Mouse (Mus musculus) stomach, embryonic 15.5 days (tissue): ENCODE measurements at regions not wholly inside any gene's neighbourhood (a gene's known extent, or its start where the extent isn't known, plus 50 kb on each side); places are given as distances from the start of the nearest gene placed in this dataset.

Experiments used
- ATAC-seq: fragments of 200-750 bp; cut with Nextera tagmentation; 2 replicates; pipeline ENCODE4 v1.8.0; 2017; ENCODE audit warnings: low read depth, moderate number of reproducible peaks, moderate TSS enrichment; ENCODE audit not compliant: insufficient read depth, low FRiP score
- H3K27ac ChIP-seq: fragments of 300-500 bp; sonication (generic); 2 replicates; pipeline ENCODE4 v1.5.1; 2015; ENCODE audit warnings: mild to moderate bottlenecking, inconsistent platforms
- H3K27me3 ChIP-seq: fragments of 300-500 bp; sonication (generic); replicated peaks from 2 replicates; pipeline ENCODE4 v1.6.1; 2015; ENCODE audit warnings: inconsistent platforms
- H3K36me3 ChIP-seq: fragments of 300-500 bp; sonication (generic); 2 replicates; pipeline ENCODE4 v1.6.1; 2015; ENCODE audit warnings: inconsistent platforms
- H3K4me1 ChIP-seq: fragments of 300-500 bp; sonication (generic); 2 replicates; pipeline ENCODE4 v1.6.1; 2015; ENCODE audit warnings: inconsistent platforms
- H3K4me2 ChIP-seq: fragments of 300-500 bp; sonication (generic); 2 replicates; pipeline ENCODE4 v1.6.1; 2015; ENCODE audit warnings: mild to moderate bottlenecking, inconsistent platforms
- H3K4me3 ChIP-seq: fragments of 300-500 bp; sonication (generic); replicated peaks from 2 replicates; pipeline ENCODE4 v1.5.1; 2015; ENCODE audit warnings: inconsistent platforms
- H3K9ac ChIP-seq: fragments of 300-500 bp; sonication (generic); 2 replicates; pipeline ENCODE4 v1.6.1; 2015; ENCODE audit warnings: inconsistent platforms
- H3K9me3 ChIP-seq: fragments of 300-500 bp; sonication (generic); 2 replicates; pipeline ENCODE4 v1.6.1; 2016; ENCODE audit warnings: inconsistent platforms
- WGBS: fragments of 180-500 bp; shearing (Covaris S2); methylation state at CpG from one replicate; pipeline ENCODE4 v1.1.7; 2015; 5-methylcytosine and 5-hydroxymethylcytosine counted together

DNA sequence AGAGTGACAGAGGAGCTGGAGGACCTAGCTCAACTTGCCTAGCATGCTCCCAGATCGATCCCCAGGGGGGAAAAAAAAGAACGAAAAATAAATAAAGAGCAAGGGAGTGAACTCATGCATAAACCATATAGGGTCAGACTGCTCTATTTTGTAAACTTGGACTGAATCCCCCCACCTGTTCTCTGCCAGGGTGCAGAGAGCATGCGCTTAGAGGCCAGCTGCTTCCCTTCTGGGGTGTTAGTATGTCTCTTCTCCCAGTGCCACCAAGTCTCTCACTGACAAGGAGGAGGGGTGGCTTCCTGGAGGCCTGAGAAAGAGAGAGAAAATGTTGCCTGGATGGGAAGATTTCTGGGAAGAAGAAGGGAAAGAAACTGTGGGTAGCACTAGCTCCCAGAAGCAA lies 76.1 kb downstream of the Sik1 start:
- Histone ChIP-seq H3K36me3 (no peaks in the 10 kb centered on the region), H3K27ac (0 out of 2 replicates have a peak overlapping the region, but pooled peaks have one; percentile 26), H3K4me2 (no peak overlapping the region), H3K4me3 (no peak overlapping the region), H3K9ac (no peak overlapping the region), H3K4me1 (peaks cover 33% of the 10 kb centered on the region), H3K9me3 (no peaks in the 10 kb centered on the region), H3K27me3 (no peaks in the 10 kb centered on the region)
- no peak for ATAC-seq
- 42% methylated on average over 3 of the region's 3 CpGs for WGBS

- WGBS, result 67% methylated on average over 6 of the region's 6 CpGs
These were observed 73.4 kb downstream of the Sik1 start for GRCm38 (mm10) chr17:31782251-31782650.

DNA sequence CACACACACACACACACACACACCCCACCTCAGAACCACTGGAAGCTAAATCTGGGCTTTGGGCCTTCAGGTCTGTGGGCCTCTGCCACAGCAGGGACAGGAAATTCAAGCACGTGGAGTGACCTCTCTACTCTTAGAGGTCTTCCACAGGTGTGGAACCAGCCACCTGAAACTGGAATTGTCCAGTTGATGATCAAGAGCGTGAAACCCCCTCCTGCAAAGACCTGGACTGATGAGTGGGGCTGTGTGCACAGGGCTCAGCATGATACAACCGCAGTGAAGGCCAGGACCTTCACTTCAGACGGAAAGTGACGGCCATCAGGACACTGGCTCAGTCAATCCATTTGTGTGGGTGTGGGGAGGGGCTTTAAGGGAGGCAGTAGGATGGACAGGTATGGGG lies 72.5 kb downstream of the Sik1 start:
- no peak for ATAC-seq
- Histone ChIP-seq H3K4me2 (no peak overlapping the region), H3K9me3 (no peaks in the 10 kb centered on the region), H3K27me3 (no peaks in the 10 kb centered on the region), H3K4me1 (peaks cover 11% of the 10 kb centered on the region), H3K4me3 (no peak overlapping the region), H3K36me3 (no peaks in the 10 kb centered on the region), H3K27ac (no peak overlapping the region), H3K9ac (no peak overlapping the region)
- 89% methylated on average over 5 of the region's 5 CpGs for WGBS

More at GRCm38 (mm10) chr17:31782251-31782650, 73.4 kb downstream of the Sik1 start:
- Histone ChIP-seq H3K27ac (no peak overlapping the region), H3K4me2 (no peak overlapping the region), H3K9ac (no peak overlapping the region), H3K9me3 (no peaks in the 10 kb centered on the region), H3K36me3 (no peaks in the 10 kb centered on the region), H3K4me3 (no peak overlapping the region), H3K4me1 (peaks cover 19% of the 10 kb centered on the region), H3K27me3 (no peaks in the 10 kb centered on the region)
- ATAC-seq, result no peak

GRCm38 (mm10) chr17:31788316-31788715 lies 67.3 kb downstream of the Sik1 start:
- Histone ChIP-seq H3K9me3 (no peaks in the 10 kb centered on the region), H3K4me1 (peaks cover 34% of the 10 kb centered on the region), H3K36me3 (no peaks in the 10 kb centered on the region), H3K4me3 (no peak overlapping the region), H3K4me2 (no peak overlapping the region), H3K27ac (no peak overlapping the region), H3K27me3 (no peaks in the 10 kb centered on the region), H3K9ac (no peak overlapping the region)
- ATAC-seq, result no peak
- 74% methylated on average over 3 of the region's 3 CpGs for WGBS

DNA sequence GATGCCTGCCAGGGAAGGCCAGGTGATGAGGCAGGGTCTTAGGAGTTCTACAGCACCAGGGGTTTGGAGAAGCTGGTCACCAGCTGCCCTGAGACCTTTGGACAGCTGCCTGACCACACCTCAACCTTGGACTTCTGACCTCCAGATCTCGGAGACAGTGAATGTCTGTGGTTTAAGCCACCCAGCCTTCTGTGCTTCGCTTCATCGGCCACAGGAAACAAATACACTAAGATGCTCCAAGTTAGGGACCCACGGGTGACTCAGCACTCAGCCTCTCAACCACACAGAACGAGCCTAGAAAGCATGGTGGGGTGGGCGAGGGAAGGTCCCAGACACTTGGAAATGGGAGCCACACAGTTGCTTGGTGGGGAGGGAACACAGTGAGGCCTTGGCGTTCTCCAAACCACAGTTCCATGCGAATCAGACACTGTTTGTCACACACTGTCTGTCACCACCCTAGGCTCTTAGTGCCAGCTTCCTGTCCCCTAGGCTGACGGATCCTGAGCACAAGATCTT lies 66.5 kb downstream of the Sik1 start:
- no peaks in the 10 kb centered on the region for H3K27me3 ChIP-seq
- 65% methylated on average over 9 of the region's 9 CpGs for WGBS
- H3K9me3 ChIP-seq, result no peaks in the 10 kb centered on the region
- no peak for ATAC-seq
- no peak overlapping the region for H3K4me2 ChIP-seq
- H3K4me1 ChIP-seq, result peaks cover 37% of the 10 kb centered on the region
- no peak overlapping the region for H3K4me3 ChIP-seq
- no peak overlapping the region for H3K9ac ChIP-seq
- H3K36me3 ChIP-seq, result no peaks in the 10 kb centered on the region
- no peak overlapping the region for H3K27ac ChIP-seq

GRCm38 (mm10) chr17:31789906-31790279 lies 65.7 kb downstream of the Sik1 start:
- ATAC-seq, result no peak
- no peak overlapping the region for H3K9ac ChIP-seq
- no peak overlapping the region for H3K27ac ChIP-seq

DNA sequence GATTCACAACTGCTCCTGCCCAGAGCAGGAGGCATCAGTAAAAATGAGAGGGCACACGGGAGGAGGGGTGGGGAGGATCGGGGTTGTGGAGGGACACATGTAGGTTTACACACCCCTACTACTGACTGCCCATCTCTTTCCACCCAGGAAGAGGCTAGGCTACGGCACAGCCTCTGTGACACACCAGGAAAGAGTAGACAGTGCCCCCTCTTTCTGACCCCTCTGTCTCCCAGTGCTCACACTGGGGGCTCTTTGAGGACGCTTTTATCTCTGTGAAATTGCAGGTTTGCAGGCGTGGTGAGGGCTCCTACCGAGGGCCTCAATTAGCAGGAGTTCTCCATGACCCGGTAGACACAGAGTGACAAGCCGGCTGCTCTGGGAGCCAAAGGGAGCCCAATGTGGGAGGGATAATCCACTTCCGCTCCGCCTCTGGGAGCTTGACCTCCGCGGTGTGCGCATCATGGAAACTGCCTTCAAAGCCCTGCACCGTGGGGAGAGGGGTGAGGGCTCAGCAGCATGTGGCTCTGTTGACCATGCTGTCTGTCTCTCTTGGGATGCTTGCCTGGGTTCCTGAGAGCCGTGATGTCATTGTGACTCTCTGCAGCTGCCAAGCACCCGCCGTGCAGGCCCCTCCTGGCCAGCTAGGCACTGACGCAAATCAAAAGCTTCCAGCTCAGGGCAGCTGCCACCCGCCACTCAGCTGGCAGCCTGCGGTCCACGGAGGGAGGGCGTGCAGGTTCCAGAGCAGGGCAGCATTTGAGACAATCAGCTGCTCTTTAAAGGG lies 65.1 kb downstream of the Sik1 start:
- H3K4me1 ChIP-seq, result peaks cover 37% of the 10 kb centered on the region
- no peak overlapping the region for H3K9ac ChIP-seq
- H3K4me2 ChIP-seq, result 0 out of 2 replicates have a peak overlapping the region, but pooled peaks have one; percentile 14

More at GRCm38 (mm10) chr17:31789906-31790279, 65.7 kb downstream of the Sik1 start:
- no peak overlapping the region for H3K4me3 ChIP-seq
- WGBS, result 21% methylated on average over 5 of the region's 5 CpGs
- peaks cover 37% of the 10 kb centered on the region for H3K4me1 ChIP-seq
- H3K4me2 ChIP-seq, result no peak overlapping the region
- no peaks in the 10 kb centered on the region for H3K27me3 ChIP-seq
- no peaks in the 10 kb centered on the region for H3K36me3 ChIP-seq
- no peaks in the 10 kb centered on the region for H3K9me3 ChIP-seq

DNA sequence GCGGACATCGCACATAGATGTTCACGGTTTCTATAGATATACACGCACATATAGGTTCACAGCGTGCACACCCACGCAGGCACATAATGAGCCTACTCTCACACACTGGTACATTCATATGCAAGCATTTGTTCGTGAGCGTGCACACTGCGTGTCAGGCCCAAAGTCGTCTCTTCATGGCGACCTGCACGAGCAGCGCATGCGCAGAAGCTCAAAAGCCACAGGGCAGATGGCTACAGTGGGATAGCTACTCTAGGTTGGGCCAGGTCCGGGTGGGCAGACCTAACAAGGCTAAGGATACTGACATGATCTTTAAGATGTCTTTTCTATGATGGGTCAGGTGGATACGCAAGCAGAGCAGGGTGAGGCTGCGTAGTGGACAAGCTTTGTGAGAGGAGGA lies 63.9 kb downstream of the Sik1 start:
- no peak overlapping the region for H3K4me3 ChIP-seq
- no peaks in the 10 kb centered on the region for H3K36me3 ChIP-seq
- no peaks in the 10 kb centered on the region for H3K9me3 ChIP-seq
- H3K27me3 ChIP-seq, result no peaks in the 10 kb centered on the region
- H3K4me2 ChIP-seq, result no peak overlapping the region
- WGBS, result 95% methylated on average over 17 of the region's 17 CpGs
- H3K4me1 ChIP-seq, result peaks cover 37% of the 10 kb centered on the region
- H3K9ac ChIP-seq, result no peak overlapping the region
- H3K27ac ChIP-seq, result no peak overlapping the region
- ATAC-seq, result no peak

More for the DNA sequence above, 65.1 kb downstream of the Sik1 start:
- Histone ChIP-seq H3K4me3 (no peak overlapping the region), H3K27me3 (no peaks in the 10 kb centered on the region), H3K9me3 (no peaks in the 10 kb centered on the region), H3K36me3 (no peaks in the 10 kb centered on the region), H3K27ac (no peak overlapping the region)
- ATAC-seq, result peak; percentile 27; the same call in 1 of the 2 replicates
- WGBS, result 21% methylated on average over 22 of the region's 22 CpGs

- H3K4me1 ChIP-seq, result peaks cover 37% of the 10 kb centered on the region
- no peaks in the 10 kb centered on the region for H3K27me3 ChIP-seq
- peak overlapping the region; percentile 13; the same call in 1 of the 2 replicates for H3K27ac ChIP-seq
- no peaks in the 10 kb centered on the region for H3K9me3 ChIP-seq
- no peak for ATAC-seq
- no peak overlapping the region for H3K4me3 ChIP-seq
- no peak overlapping the region for H3K4me2 ChIP-seq
- no peaks in the 10 kb centered on the region for H3K36me3 ChIP-seq
- WGBS, result 88% methylated on average over 5 of the region's 5 CpGs
- H3K9ac ChIP-seq, result no peak overlapping the region
These were observed 62.6 kb downstream of the Sik1 start for GRCm38 (mm10) chr17:31793040-31793439.

GRCm38 (mm10) chr17:31793521-31793920 lies 62.1 kb downstream of the Sik1 start:
- no peak overlapping the region for H3K9ac ChIP-seq
- H3K36me3 ChIP-seq, result no peaks in the 10 kb centered on the region
- H3K27ac ChIP-seq, result peak overlapping the region; percentile 17; the same call in 1 of the 2 replicates
- ATAC-seq, result peak; percentile 58; the same call in 1 of the 2 replicates
- H3K4me3 ChIP-seq, result no peak overlapping the region
- H3K4me2 ChIP-seq, result no peak overlapping the region
- WGBS, result 39% methylated on average over 10 of the region's 10 CpGs
- H3K9me3 ChIP-seq, result no peaks in the 10 kb centered on the region
- peaks cover 37% of the 10 kb centered on the region for H3K4me1 ChIP-seq
- H3K27me3 ChIP-seq, result no peaks in the 10 kb centered on the region

- H3K4me2 ChIP-seq, result no peak overlapping the region
- no peak overlapping the region for H3K4me3 ChIP-seq
- ATAC-seq, result no peak
- H3K36me3 ChIP-seq, result no peaks in the 10 kb centered on the region
- H3K9me3 ChIP-seq, result no peaks in the 10 kb centered on the region
- peak overlapping the region; percentile 17; the same call in 1 of the 2 replicates for H3K27ac ChIP-seq
- H3K4me1 ChIP-seq, result peaks cover 36% of the 10 kb centered on the region
- H3K9ac ChIP-seq, result no peak overlapping the region
- 60% methylated on average over 4 of the region's 4 CpGs for WGBS
- no peaks in the 10 kb centered on the region for H3K27me3 ChIP-seq
These were observed 61.6 kb downstream of the Sik1 start for GRCm38 (mm10) chr17:31793964-31794363.
